Mouse (Mus musculus): ENCODE measurements around the gene Slamf9.

DNA sequence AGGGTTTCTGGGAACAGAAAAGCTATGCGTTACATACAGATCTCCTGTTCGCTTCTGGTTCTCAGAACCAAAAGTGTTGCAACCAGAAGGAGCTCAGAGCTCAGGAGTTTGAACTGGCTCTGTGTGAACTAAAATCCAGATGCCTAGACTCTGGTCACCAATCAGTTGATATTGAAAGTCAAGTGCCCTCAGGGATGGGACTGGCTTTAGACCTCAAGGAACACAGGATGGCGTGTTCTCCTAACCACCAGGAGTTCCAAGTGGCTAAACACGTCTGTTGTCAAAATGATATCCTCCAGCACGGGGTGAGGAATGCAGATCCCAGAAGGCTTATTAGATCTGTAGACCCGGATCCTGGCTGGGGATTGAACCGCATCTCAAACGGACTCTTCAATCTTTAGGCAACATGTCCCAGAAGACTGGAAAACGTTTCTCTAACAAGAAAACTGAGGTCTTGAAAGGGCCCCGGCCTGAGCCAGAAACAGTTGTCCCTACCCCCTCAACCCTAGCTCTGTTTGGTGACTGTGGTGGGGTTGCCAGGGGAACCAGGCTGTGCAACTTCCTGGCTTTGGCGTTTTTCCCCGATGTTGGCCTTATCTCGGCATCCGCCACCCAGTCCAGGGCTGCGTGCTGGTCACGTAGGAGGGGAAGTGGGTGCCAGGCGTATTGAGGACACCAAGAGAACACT lies 38.5 kb downstream of the Slamf9 start:
- TF ChIP-seq EP300 (IDR thresholded peaks at IDR 0.05; ENCODE audit: low read depth) (no peak; the same call in 1 of the 2 replicates), CTCF (IDR thresholded peaks at IDR 0.05; ENCODE audit: low read depth) (no peak)

Measured in liver, postnatal 0 days (tissue).